Mouse (Mus musculus): ENCODE measurements at regions not wholly inside any gene's neighbourhood (a gene's known extent, or its start where the extent isn't known, plus 50 kb on each side); places are given as distances from the start of the nearest gene placed in this dataset.

- no peak for TF ChIP-seq CTCF (IDR thresholded peaks at IDR 0.05; ENCODE audit: low read depth)
- no peak for TF ChIP-seq EP300 (optimal IDR thresholded peaks at IDR 0.05)
These were observed 54.4 kb upstream of the Calm2 start for GRCm38 (mm10) chr17:87501098-87501497.
